Mouse (Mus musculus): Measurements from ENCODE around the gene Ifnl3. TPM values are rescaled to one million over a fixed set of nuclear protein-coding genes. Genes with fewer than 3 reads are reported as not detected.
A peak's percentile ranks its signal among the peaks of the same experiment; 100 is the strongest.
"Not testable (repeated sequence)": the region's sequence is repeated elsewhere in the genome, so short reads cannot be mapped to it uniquely, and the experiment has no call there.

The Ifnl3 gene
- polyA plus RNA-seq (2016; fragmentation: Nextera tagmentation; extraction: Ambion mirVana), result not detected in 2 replicates

DNA sequence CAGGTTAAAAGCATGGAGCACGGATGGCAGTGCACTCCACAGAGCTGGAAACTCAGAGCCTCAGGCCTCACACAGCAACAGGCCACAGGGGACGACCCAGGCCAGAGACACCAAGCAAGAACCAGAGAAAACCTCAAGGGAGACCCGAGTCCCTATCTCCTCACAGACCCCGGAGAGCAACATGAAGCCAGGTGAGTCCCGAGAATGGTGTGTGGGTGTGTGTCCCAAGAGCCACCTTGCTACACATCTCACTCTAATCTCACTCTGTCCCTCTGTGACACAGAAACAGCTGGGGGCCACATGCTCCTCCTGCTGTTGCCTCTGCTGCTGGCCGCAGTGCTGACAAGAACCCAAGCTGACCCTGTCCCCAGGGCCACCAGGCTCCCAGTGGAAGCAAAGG, at the start of gene Ifnl3:
Gene Ifnl3, plus strand, starts transcription at position 301 of the 400 bp plus-strand sequence.
- H3K4me2 ChIP-seq (replicated peaks); H3K27ac ChIP-seq; H3K36me3 ChIP-seq; H3K9ac ChIP-seq; ATAC-seq (ENCODE audit: low FRiP score, low read depth); H3K4me3 ChIP-seq; H3K4me1 ChIP-seq; H3K27me3 ChIP-seq (replicated peaks); H3K9me3 ChIP-seq: not testable (repeated sequence)
- 76% methylated on average over 5 of the region's 6 CpGs for WGBS

DNA sequence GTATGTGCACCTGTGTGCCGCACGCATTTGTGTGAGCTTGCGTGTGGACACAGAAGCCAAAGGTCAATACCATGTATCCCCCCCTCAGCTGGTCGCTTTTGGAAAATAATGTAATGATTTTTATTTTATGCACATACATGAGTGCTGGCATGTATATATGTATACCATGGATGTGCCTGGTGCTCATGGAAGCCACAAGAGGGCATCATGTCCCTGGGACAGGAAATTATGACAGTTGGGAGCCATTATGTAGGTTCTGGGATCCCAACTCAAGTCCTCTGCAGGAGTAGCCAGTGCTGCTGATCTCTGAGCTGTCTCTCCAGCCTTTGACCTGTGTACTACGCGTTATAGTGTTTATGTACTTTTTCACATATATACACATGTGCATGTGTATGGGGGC, 46.4 kb upstream of the Ifnl3 start:
- ATAC-seq (ENCODE audit: low FRiP score, low read depth), result no peak
- Histone ChIP-seq H3K27me3 (replicated peaks) (no peaks in the 10 kb centered on the region), H3K4me2 (replicated peaks) (no peak overlapping the region), H3K4me1 (no peaks in the 10 kb centered on the region), H3K4me3 (no peak overlapping the region), H3K27ac (no peak overlapping the region), H3K36me3 (no peaks in the 10 kb centered on the region), H3K9ac (no peak overlapping the region), H3K9me3 (no peaks in the 10 kb centered on the region)
- WGBS, result 90% methylated on average over 6 of the region's 6 CpGs

DNA sequence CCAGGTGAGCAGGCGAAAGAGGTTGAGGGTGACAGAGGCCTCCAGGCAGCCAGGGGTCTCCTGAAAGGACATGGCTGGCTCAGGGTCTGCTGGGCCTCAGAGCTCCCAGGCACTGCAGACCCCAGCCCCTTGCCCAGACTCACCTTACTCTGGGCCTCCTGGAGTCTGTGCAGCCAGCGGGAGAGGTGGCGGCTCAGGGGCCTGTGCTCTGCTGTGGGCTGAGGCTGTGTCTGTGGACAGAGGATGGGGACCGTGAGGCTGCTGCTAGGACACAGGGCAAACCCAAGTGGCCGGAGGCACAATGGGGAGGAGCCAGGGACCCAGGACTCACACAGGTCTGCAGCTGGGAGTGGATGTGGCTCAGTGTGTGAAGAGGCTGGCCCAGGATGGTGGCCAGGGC, 45.3 kb upstream of the Ifnl3 start:
- H3K4me3 ChIP-seq, result no peak overlapping the region
- H3K36me3 ChIP-seq, result no peaks in the 10 kb centered on the region
- H3K9me3 ChIP-seq, result no peaks in the 10 kb centered on the region
- H3K27me3 ChIP-seq (replicated peaks), result no peaks in the 10 kb centered on the region
- no peak for ATAC-seq (ENCODE audit: low FRiP score, low read depth)
- WGBS, result 85% methylated on average over 5 of the region's 5 CpGs
- H3K27ac ChIP-seq, result no peak overlapping the region
- H3K4me1 ChIP-seq, result no peaks in the 10 kb centered on the region
- no peak overlapping the region for H3K4me2 ChIP-seq (replicated peaks)
- H3K9ac ChIP-seq, result no peak overlapping the region

DNA sequence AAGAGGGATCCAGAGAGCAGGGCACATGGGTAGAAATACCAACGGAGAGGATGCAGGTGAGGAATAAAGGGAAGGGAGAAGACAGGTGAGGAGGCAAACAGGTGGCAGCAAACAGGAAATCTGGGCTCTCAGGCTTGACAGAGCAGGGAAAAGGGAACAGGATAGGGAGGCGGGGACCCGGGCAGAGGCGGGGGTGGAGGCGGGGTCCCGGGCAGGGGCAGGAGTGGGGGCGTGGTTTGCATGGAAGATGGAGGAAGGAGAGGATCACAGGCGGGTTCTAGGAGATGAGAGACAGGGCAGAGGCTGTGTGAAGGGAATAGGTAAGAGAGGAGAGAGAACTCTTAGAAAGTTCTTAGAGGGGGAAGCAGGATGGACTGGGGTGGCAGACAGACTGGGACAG, 43.8 kb upstream of the Ifnl3 start:
- WGBS, result 10% methylated on average over 8 of the region's 8 CpGs
- Histone ChIP-seq H3K36me3 (no peaks in the 10 kb centered on the region), H3K9ac (no peak overlapping the region), H3K4me1 (no peaks in the 10 kb centered on the region), H3K4me2 (replicated peaks) (no peak overlapping the region), H3K9me3 (no peaks in the 10 kb centered on the region), H3K27ac (no peak overlapping the region), H3K4me3 (no peak overlapping the region), H3K27me3 (replicated peaks) (no peaks in the 10 kb centered on the region)
- no peak for ATAC-seq (ENCODE audit: low FRiP score, low read depth)

DNA sequence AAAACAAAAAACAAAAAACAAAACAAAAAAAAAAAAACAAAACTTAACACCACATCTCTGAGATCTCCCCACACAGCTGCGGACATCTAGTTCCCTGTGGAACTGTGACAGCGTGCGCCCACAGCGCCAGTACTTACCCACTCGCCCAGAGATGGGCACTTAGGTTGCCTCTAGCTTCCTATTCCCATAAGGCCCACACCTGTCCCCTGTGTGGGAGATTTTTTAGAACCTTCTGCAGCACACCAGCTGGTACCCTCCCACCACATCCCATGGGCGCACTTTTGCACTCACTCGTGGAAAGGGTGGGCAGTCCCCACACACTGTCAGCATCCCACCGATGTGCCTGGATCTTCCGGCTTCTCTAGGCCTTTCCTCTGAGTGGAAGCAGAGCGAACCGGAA, 39.8 kb upstream of the Ifnl3 start:
- ATAC-seq (ENCODE audit: low FRiP score, low read depth), result no peak
- 86% methylated on average over 11 of the region's 11 CpGs for WGBS
- H3K36me3 ChIP-seq, result no peaks in the 10 kb centered on the region

DNA sequence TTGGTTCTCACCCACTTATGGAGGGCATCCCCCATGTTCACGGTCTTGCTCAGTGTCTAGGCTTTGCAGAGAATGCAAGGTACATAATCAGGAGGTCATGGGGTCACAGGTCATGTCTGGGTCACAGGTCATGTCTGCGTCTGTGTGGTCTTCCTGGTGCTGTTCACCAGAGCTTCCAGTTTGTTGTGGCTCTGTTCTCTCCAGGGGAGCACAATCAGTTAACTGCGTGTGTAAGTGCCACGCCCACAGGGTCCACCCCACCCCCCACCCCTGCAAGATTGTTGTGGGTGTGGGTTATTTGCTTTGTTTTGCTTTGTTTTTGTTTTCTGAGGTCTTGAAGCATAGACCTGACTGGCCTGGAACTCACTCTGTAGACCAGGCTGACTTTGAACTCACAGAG, 38.4 kb upstream of the Ifnl3 start:
- Histone ChIP-seq H3K27ac (no peak overlapping the region), H3K4me3 (no peak overlapping the region), H3K4me2 (replicated peaks) (no peak overlapping the region), H3K4me1 (peaks cover 6% of the 10 kb centered on the region; the same call in 1 of the 2 replicates), H3K9me3 (no peaks in the 10 kb centered on the region), H3K9ac (no peak overlapping the region), H3K36me3 (no peaks in the 10 kb centered on the region), H3K27me3 (replicated peaks) (peaks cover 7% of the 10 kb centered on the region; the same call in 1 of the 2 replicates)
- ATAC-seq (ENCODE audit: low FRiP score, low read depth), result no peak
- WGBS, result 13% methylated on average over 4 of the region's 4 CpGs

More for the DNA sequence above, 39.8 kb upstream of the Ifnl3 start:
- Histone ChIP-seq H3K4me1 (peaks cover under 1% of the 10 kb centered on the region; the same call in 1 of the 2 replicates), H3K27ac (no peak overlapping the region), H3K27me3 (replicated peaks) (peaks cover 3% of the 10 kb centered on the region; the same call in 1 of the 2 replicates), H3K9ac (no peak overlapping the region), H3K4me2 (replicated peaks) (no peak overlapping the region), H3K9me3 (no peaks in the 10 kb centered on the region), H3K4me3 (no peak overlapping the region)

DNA sequence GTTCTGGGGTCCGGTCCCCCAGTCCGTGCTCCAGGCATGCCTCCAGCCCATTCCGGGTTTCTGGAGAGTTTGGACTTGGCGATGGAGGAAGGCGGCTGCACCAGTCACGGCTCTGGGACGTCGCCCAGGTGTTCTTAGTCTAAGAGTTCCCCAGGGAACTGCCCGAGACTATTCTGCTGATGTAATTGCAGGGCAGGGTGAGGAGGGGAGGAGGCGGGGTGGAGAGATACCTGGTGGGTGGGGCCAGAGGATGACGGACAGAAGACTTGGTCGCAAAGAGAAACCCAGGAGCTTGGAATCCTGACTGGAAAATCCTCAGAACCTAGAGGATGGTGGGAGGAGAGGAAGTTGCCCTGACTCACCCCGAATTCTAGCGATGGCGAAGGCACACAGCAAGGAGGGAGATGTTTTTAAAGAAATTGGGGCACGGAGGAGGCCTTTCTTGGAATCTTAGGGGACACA, 34.6 kb upstream of the Ifnl3 start:
- peaks cover 7% of the 10 kb centered on the region; the same call in 1 of the 2 replicates for H3K27me3 ChIP-seq (replicated peaks)
- peaks cover 6% of the 10 kb centered on the region; the same call in 1 of the 2 replicates for H3K4me1 ChIP-seq
- H3K4me2 ChIP-seq (replicated peaks), result peak overlapping the region; percentile 39
- no peak for ATAC-seq (ENCODE audit: low FRiP score, low read depth)
- H3K9me3 ChIP-seq, result no peaks in the 10 kb centered on the region
- no peaks in the 10 kb centered on the region for H3K36me3 ChIP-seq
- no peak overlapping the region for H3K4me3 ChIP-seq
- WGBS, result 3% methylated on average over 16 of the region's 16 CpGs
- H3K9ac ChIP-seq, result no peak overlapping the region
- H3K27ac ChIP-seq, result no peak overlapping the region

DNA sequence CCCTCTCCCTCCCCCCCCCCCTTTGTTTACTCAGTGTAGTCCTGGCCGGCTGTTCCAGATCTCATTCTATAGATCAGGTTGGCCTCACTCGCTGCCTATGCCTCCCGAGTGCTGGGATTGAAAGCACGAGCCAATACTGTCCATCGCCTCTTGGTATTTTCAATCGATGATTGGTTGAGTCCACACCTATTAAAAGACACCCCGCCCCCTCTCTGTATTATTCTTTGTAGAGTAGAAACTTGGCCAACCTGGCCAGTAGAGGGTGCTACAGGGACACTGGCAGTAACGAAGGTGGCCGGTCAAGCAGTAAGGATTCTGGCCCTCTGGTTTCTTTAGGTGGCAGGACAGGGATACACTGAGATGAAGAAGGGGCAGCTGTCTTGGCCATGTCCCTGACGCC, 32.2 kb upstream of the Ifnl3 start:
- no peak overlapping the region for H3K27ac ChIP-seq
- no peak for ATAC-seq (ENCODE audit: low FRiP score, low read depth)
- WGBS, result 3% methylated on average over 10 of the region's 10 CpGs
- no peak overlapping the region for H3K4me3 ChIP-seq
- H3K4me2 ChIP-seq (replicated peaks), result peak overlapping the region; percentile 12; the same call in 1 of the 2 replicates
- H3K27me3 ChIP-seq (replicated peaks), result peaks cover 7% of the 10 kb centered on the region; the same call in 1 of the 2 replicates
- no peak overlapping the region for H3K9ac ChIP-seq
- no peaks in the 10 kb centered on the region for H3K36me3 ChIP-seq
- H3K4me1 ChIP-seq, result peaks cover 6% of the 10 kb centered on the region; the same call in 1 of the 2 replicates
- H3K9me3 ChIP-seq, result no peaks in the 10 kb centered on the region

DNA sequence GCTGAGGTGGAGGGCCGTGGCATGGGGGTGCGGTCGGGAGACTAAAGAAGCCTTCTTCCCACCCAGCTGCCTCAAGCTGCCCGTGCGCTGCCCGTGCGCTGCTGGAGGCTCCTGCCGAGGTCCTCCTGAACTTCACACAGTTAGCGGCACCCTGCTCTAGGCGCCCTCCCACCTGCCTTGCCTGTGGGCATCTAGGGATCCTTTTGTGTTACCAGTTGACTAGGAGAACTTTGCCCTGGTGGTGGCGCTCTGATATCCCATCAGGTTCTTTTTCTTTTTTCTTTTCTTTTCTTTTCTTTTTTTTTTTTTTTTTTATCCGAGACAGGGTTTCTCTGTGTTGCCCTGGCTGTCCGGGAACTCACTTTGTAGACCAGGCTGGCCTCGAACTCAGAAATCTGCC, 31.7 kb upstream of the Ifnl3 start:
- no peaks in the 10 kb centered on the region for H3K9me3 ChIP-seq
- peaks cover 7% of the 10 kb centered on the region; the same call in 1 of the 2 replicates for H3K27me3 ChIP-seq (replicated peaks)
- WGBS, result 41% methylated on average over 14 of the region's 14 CpGs
- peaks cover 6% of the 10 kb centered on the region; the same call in 1 of the 2 replicates for H3K4me1 ChIP-seq
- H3K4me3 ChIP-seq, result no peak overlapping the region
- no peak for ATAC-seq (ENCODE audit: low FRiP score, low read depth)
- H3K27ac ChIP-seq, result no peak overlapping the region
- no peak overlapping the region for H3K9ac ChIP-seq
- no peaks in the 10 kb centered on the region for H3K36me3 ChIP-seq
- H3K4me2 ChIP-seq (replicated peaks), result peak overlapping the region; percentile 12; the same call in 1 of the 2 replicates

DNA sequence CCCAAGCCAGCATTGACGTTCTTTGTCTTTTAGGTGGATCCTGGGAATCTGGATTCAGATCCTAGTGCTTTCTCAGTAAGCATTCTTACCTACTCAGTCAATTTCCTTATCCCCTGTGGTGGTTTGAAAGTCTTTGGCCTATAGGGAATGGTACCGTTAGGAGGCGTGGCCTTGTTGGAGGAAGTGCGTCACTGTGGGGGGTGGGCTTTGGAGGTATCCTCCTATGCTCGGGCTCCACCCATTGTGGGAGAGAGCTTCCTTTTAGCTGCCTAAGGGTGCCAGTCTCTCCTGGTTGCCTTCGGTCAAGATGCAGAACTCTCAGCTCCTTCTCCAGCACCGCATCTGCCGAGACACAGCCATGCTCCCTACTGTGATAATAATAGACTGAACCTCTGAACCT, 30.3 kb upstream of the Ifnl3 start:
- H3K27ac ChIP-seq, result no peak overlapping the region
- peaks cover 6% of the 10 kb centered on the region; the same call in 1 of the 2 replicates for H3K4me1 ChIP-seq
- 85% methylated on average over 8 of the region's 8 CpGs for WGBS
- no peak overlapping the region for H3K4me2 ChIP-seq (replicated peaks)
- H3K27me3 ChIP-seq (replicated peaks), result peaks cover 7% of the 10 kb centered on the region; the same call in 1 of the 2 replicates
- ATAC-seq (ENCODE audit: low FRiP score, low read depth), result no peak
- H3K9ac ChIP-seq, result no peak overlapping the region
- no peak overlapping the region for H3K4me3 ChIP-seq
- H3K9me3 ChIP-seq, result no peaks in the 10 kb centered on the region
- H3K36me3 ChIP-seq, result no peaks in the 10 kb centered on the region

DNA sequence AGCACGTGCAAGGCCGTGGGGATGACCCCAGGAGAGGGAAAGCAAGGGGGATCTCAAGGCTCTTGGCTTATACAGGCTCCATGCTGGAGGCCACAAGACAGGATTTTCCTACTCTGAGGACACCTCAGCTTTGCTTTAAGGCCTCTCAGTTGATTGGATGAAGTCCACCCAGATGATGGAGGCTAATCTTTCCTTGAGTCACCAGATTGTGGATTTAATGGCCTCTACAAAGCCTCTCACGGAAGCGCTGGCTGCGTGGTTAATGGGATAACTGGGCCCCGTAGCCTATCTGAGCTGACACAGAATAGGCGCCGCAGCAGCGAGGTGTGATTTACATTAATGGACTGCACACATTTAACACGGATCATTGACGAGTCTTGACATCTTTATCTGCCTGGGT, 27.2 kb upstream of the Ifnl3 start:
- Histone ChIP-seq H3K4me2 (replicated peaks) (no peak overlapping the region), H3K9me3 (no peaks in the 10 kb centered on the region), H3K4me3 (no peak overlapping the region), H3K36me3 (no peaks in the 10 kb centered on the region), H3K4me1 (no peaks in the 10 kb centered on the region), H3K27ac (no peak overlapping the region), H3K9ac (no peak overlapping the region), H3K27me3 (replicated peaks) (no peaks in the 10 kb centered on the region)
- peak; percentile 25; the same call in 1 of the 2 replicates for ATAC-seq (ENCODE audit: low FRiP score, low read depth)
- WGBS, result 66% methylated on average over 11 of the region's 11 CpGs

DNA sequence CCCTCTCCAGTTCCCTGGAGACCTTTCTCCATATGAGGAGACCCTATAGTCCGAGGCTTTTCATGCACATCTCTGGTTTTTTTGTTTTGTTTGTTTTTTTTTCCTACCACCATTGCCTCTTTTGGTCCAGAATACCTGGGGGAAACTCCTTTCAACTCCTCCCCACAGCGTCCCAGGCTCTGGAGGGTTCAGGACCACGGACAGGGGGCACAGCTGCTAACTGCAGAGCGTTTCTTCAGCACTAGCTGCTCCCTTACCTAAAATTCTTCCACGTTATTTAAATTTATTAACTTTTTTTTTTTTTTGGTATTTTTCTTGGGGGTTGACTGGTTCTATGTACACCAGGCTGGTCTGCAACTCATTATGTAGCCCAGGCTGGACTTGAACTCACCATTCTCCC, 17.1 kb upstream of the Ifnl3 start:
- H3K36me3 ChIP-seq, result no peaks in the 10 kb centered on the region
- ATAC-seq (ENCODE audit: low FRiP score, low read depth), result no peak
- no peak overlapping the region for H3K27ac ChIP-seq
- H3K27me3 ChIP-seq (replicated peaks), result no peaks in the 10 kb centered on the region
- no peak overlapping the region for H3K4me3 ChIP-seq
- H3K9me3 ChIP-seq, result peaks cover 7% of the 10 kb centered on the region; the same call in 1 of the 2 replicates
- no peak overlapping the region for H3K4me2 ChIP-seq (replicated peaks)
- WGBS, result 12% methylated on average over 5 of the region's 5 CpGs
- no peaks in the 10 kb centered on the region for H3K4me1 ChIP-seq
- H3K9ac ChIP-seq, result no peak overlapping the region

DNA sequence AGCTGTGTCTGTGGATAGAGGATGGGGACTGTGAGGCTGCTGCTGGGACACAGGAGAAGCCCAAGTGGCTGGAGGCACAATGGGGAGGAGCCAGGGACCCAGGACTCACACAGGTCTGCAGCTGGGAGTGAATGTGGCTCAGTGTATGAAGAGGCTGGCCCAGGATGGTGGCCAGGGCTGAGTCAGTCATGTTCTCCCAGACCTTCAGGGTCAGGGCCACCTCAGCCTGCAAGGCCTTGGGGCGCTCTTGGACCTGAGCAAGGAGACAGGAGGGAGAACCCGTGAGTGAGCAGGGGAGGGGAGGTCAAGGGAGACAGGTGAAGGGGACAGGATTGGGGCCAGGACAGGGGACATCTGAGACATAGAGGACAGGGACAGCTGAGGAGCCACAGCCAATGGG, 13.5 kb upstream of the Ifnl3 start:
- not testable (repeated sequence) for H3K27ac ChIP-seq; H3K27me3 ChIP-seq (replicated peaks); H3K9me3 ChIP-seq; H3K4me3 ChIP-seq; ATAC-seq (ENCODE audit: low FRiP score, low read depth); H3K36me3 ChIP-seq; H3K9ac ChIP-seq; H3K4me2 ChIP-seq (replicated peaks); H3K4me1 ChIP-seq
- 86% methylated on average over 2 of the region's 2 CpGs for WGBS

All from neural tube, embryonic 12.5 days (tissue).